Mouse (Mus musculus) kidney, postnatal 10 days (tissue): ENCODE measurements around the gene Neo1.
"Not testable (repeated sequence)": the region's sequence is repeated elsewhere in the genome, so short reads cannot be mapped to it uniquely, and the experiment has no call there.

Source experiments
- DNase-seq: peaks from one replicate; pipeline ENCODE4 v3.0.0; 2021; ENCODE audit warnings: mixed read lengths

The Neo1 gene

GRCm38 (mm10) chr9:58989255-58989928 lies 46.8 kb downstream of the Neo1 start:
- no peak for DNase-seq

GRCm38 (mm10) chr9:58979034-58979433 lies 57.2 kb downstream of the Neo1 start:
- no peak for DNase-seq

GRCm38 (mm10) chr9:58971154-58971553 lies 65.1 kb downstream of the Neo1 start:
- not testable (repeated sequence) for DNase-seq

GRCm38 (mm10) chr9:58967371-58967770 lies 68.9 kb downstream of the Neo1 start:
- DNase-seq, result no peak

- no peak for DNase-seq
Measured at GRCm38 (mm10) chr9:58955507-58955906, 80.7 kb downstream of the Neo1 start.

- DNase-seq, result not testable (repeated sequence)
Measured at GRCm38 (mm10) chr9:58945910-58946309, 90.3 kb downstream of the Neo1 start.

GRCm38 (mm10) chr9:58934776-58935175 lies 101.5 kb downstream of the Neo1 start:
- DNase-seq, result no peak

- DNase-seq, result peak; percentile 56
Measured at GRCm38 (mm10) chr9:58928103-58928502, 108.1 kb downstream of the Neo1 start.

- peak; percentile 71 for DNase-seq
Measured at GRCm38 (mm10) chr9:58902869-58903585, 133.2 kb downstream of the Neo1 start.

- DNase-seq, result no peak
Measured at GRCm38 (mm10) chr9:58899602-58900001, 136.6 kb downstream of the Neo1 start.

- DNase-seq, result no peak
Measured at GRCm38 (mm10) chr9:58891840-58892640, 144.2 kb downstream of the Neo1 start.

- DNase-seq, result no peak
Measured at GRCm38 (mm10) chr9:58890893-58891292, 145.3 kb downstream of the Neo1 start.

- DNase-seq, result no peak
Measured at GRCm38 (mm10) chr9:58889782-58890448, 146.3 kb downstream of the Neo1 start.

- DNase-seq, result peak; percentile 66
Measured at GRCm38 (mm10) chr9:58882686-58883085, 153.6 kb downstream of the Neo1 start.

- DNase-seq, result no peak
Measured at GRCm38 (mm10) chr9:58879836-58880235, 156.4 kb downstream of the Neo1 start.

GRCm38 (mm10) chr9:58876946-58877625 lies 159.2 kb downstream of the Neo1 start:
- no peak for DNase-seq

GRCm38 (mm10) chr9:58875439-58875838 lies 160.8 kb downstream of the Neo1 start:
- no peak for DNase-seq

GRCm38 (mm10) chr9:58874354-58874753 lies 161.9 kb downstream of the Neo1 start:
- DNase-seq, result no peak

GRCm38 (mm10) chr9:58873541-58874324 lies 162.5 kb downstream of the Neo1 start:
- peak; percentile 74 for DNase-seq

- DNase-seq, result no peak
Measured at GRCm38 (mm10) chr9:58871141-58871540, 165.1 kb downstream of the Neo1 start.

GRCm38 (mm10) chr9:58863826-58864225 lies 172.4 kb downstream of the Neo1 start:
- no peak for DNase-seq
